Mouse (Mus musculus) heart, embryonic 11.5 days (tissue): Measurements from ENCODE around the gene Slc22a17. TPM values are rescaled to one million over a fixed set of nuclear protein-coding genes. Genes with fewer than 3 reads are reported as not detected.

Source experiments
- ATAC-seq: fragments of 200-750 bp; cut with Nextera tagmentation; replicated peaks from 2 replicates; pipeline ENCODE4 v1.8.0; 2017; ENCODE audit warnings: moderate library complexity; ENCODE audit not compliant: insufficient number of reproducible peaks, low FRiP score, low TSS enrichment
- H3K27ac ChIP-seq: fragments of 300-500 bp; sonication (generic); 2 replicates; pipeline ENCODE4 v1.5.1; 2014; ENCODE audit warnings: mild to moderate bottlenecking, low read depth, low read length
- H3K27me3 ChIP-seq: fragments of 300-500 bp; sonication (generic); 2 replicates; pipeline ENCODE4 v1.6.1; 2014; ENCODE audit warnings: mild to moderate bottlenecking, low read length, mixed read lengths; ENCODE audit not compliant: control insufficient read depth, insufficient read depth
- H3K36me3 ChIP-seq: fragments of 300-500 bp; sonication (generic); 2 replicates; pipeline ENCODE4 v1.6.1; 2014; ENCODE audit warnings: mild to moderate bottlenecking, low read length, moderate library complexity, mixed read lengths; ENCODE audit not compliant: control insufficient read depth, insufficient read depth
- H3K4me1 ChIP-seq: fragments of 300-500 bp; sonication (generic); 2 replicates; pipeline ENCODE4 v1.6.1; 2014; ENCODE audit warnings: low read length; ENCODE audit not compliant: control insufficient read depth, insufficient read depth
- H3K4me2 ChIP-seq: fragments of 300-500 bp; sonication (generic); 2 replicates; pipeline ENCODE4 v1.6.1; 2014; ENCODE audit warnings: mild to moderate bottlenecking, moderate library complexity
- H3K4me3 ChIP-seq: fragments of 300-500 bp; sonication (generic); 2 replicates; pipeline ENCODE4 v1.5.1; 2014; ENCODE audit warnings: low read depth, low read length
- H3K9ac ChIP-seq: fragments of 300-500 bp; sonication (generic); 2 replicates; pipeline ENCODE4 v1.6.1; 2014; ENCODE audit warnings: mild to moderate bottlenecking, low read depth, low read length, moderate library complexity
- H3K9me3 ChIP-seq: fragments of 300-500 bp; sonication (generic); replicated peaks from 2 replicates; pipeline ENCODE4 v1.6.1; 2016; ENCODE audit warnings: low read length; ENCODE audit not compliant: control insufficient read depth
- WGBS: fragments of 180-500 bp; shearing (Covaris S2); extraction: QIAGEN DNeasy Blood & Tissue Kit; methylation state at CpG from one replicate; pipeline ENCODE4 v1.1.7; 2014; ENCODE audit not compliant: insufficient replicate concordance; 5-methylcytosine and 5-hydroxymethylcytosine counted together
- polyA plus RNA-seq: library from polyadenylated mRNA; unstranded; fragments of >200 nt; fragmentation: Nextera tagmentation; extraction: Ambion mirVana; gene quantifications from 2 replicates; pipeline ENCODE4 v1.2.1, GENCODE M21; 2014

Gene Slc22a17
- polyA plus RNA-seq, 1 experiment from 2014 or later, result 26.0 TPM

DNA sequence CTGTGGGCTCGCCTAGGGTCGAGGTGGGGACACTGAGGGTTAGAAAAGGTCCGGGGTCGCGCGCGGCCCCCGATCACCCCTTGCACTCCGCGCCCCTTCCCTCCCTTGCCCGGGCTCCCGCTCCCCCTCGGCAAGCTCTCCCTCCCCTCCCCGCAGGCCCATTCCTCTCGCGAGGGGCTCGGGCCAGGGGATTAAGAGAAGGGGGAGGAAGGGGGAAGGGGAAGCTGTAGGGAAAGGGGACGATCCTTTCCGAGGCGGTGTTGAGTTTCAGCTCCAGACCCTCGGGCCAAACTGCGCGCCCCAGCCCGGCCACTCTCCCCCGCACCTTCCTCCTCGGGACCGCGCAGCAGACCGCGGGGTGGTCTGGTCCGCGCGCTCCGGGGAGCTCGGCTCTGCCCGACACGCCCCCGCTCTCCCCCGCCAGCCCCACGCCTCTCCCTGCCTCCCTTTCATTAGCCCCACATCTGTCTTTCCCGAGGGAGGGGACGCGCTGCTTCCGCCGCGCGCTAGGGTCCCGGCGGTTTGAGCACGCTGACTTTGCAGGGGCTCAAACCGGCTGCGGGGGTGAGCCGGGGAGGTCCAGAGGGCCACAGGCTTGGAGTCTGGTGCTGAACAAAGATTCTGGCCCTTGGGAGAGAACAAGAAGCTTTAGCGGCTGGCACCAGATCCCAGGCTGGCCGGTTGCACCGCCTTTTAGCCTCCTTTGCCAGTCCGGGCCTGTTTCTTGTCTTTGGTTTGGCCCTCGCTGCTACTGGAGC lies 13.6 kb upstream of the Slc22a17 start:
- Histone ChIP-seq H3K4me3 (peak overlapping the region; percentile 43), H3K9me3 (no peaks in the 10 kb centered on the region; the same call in 1 of the 2 replicates), H3K36me3 (no peaks in the 10 kb centered on the region; the same call in 1 of the 2 replicates), H3K4me2 (peak overlapping the region; percentile 94), H3K27ac (peak overlapping the region; percentile 64), H3K4me1 (peaks cover 24% of the 10 kb centered on the region), H3K27me3 (peaks cover 23% of the 10 kb centered on the region), H3K9ac (peak overlapping the region; percentile 66)
- ATAC-seq, result peak; percentile 50; the same call in 1 of the 2 replicates
- 2% methylated on average over 45 of the region's 58 CpGs for WGBS

DNA sequence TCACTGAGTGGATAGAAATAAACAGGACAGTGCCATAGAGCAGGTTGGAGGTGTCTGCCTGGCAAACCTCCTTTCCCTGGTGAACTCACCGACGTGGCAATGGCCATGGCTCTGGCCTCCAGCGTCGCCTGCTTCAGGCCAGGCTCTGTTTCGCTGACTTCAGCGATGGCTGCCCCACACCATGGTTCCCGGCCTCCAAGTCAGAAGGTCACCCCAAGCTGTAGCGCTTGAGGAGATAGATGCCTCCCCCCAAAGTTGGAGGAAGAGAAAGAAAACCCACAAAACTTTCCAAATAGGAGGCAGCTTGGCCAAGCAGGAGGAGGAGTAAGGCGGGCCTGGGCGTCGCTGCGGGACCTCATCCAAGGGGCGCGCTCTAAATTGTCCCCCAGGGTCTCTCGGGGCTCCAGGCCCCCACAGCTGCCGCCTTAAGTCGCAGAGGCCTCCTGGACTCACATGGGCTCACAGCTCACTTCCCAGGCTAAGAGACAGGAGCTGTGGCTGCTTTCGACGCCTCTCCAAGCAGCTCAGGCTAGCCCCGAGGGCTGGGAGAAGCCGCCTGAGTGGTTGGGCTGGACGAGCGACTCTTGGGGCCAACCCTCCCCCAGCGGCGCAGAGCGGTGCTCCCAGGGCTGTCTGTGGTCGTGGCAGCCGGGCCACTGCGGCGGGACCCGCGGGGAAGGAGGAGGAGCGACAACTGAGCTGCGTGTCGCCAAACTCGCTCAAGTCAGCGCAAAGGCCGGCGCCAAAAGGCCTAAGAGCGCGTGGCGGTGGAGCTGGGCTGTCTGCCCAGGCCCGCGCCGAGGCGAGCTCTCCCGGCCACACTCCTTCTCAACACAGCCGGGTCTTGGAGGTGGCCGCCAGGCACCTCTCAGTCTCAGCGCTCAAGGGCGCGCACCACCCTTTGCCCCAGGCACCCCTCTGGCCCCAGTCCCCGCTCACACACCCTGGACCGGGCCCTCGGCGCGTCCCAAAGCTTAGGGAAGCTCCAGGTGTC lies 12.7 kb upstream of the Slc22a17 start, which contains the start of gene Efs:
Gene Efs (minus strand): TSS at position 778 of the 994 bp plus-strand sequence.
- Histone ChIP-seq H3K9ac (peak within 1 kb of the TSS; percentile 66), H3K4me3 (peak within 1 kb of the TSS; percentile 43), H3K4me1 (peaks cover 24% of the 10 kb centered on the region), H3K4me2 (peak within 1 kb of the TSS; percentile 94), H3K9me3 (peaks cover 8% of the 10 kb centered on the region), H3K27me3 (peaks cover 23% of the 10 kb centered on the region), H3K27ac (peak within 1 kb of the TSS; percentile 64), H3K36me3 (peaks cover 4% of the 10 kb centered on the region)
- peak; percentile 50 for ATAC-seq
- WGBS, result 3% methylated on average over 56 of the region's 57 CpGs

DNA sequence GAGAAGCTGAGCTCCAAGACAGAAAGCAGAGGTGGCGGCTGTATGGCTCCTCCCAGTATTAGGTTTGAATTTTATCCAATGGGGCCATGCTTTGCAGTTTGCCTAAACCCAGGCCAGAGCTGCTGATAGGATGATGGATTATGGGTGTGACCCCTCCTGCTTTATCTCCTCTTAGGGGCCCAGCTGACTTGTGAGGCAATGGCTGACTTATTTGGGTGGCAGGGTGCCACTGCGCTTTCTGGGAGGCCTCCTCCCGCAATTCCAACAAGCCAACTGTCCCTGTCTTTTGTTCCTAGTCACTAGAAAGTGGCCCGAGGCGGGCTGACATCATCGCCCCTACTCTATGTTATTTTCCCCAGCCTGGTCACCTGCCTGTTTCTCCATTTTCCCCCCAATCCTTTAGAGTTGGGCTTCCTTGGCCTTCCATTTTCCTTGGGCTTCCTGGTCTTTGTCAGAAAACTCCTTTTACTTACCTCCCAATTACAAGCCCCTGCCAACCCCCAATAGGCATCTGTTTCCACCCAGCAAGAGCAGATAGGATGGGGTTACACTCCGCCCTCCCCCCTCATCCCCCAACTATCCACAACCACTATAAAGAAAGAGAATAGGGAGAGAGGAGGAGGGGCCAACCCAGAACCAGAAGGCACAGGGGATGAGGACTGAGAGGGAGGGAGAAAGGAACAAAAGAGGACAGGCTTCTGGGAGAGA lies 11.9 kb upstream of the Slc22a17 start:
- peaks cover 23% of the 10 kb centered on the region for H3K27me3 ChIP-seq
- peak overlapping the region; percentile 64 for H3K27ac ChIP-seq
- H3K4me3 ChIP-seq, result peak overlapping the region; percentile 43
- H3K4me2 ChIP-seq, result peak overlapping the region; percentile 94
- peak overlapping the region; percentile 66 for H3K9ac ChIP-seq
- peaks cover 24% of the 10 kb centered on the region for H3K4me1 ChIP-seq
- 14% methylated on average over 7 of the region's 7 CpGs for WGBS
- peaks cover 8% of the 10 kb centered on the region for H3K9me3 ChIP-seq
- peak; percentile 75; the same call in 1 of the 2 replicates for ATAC-seq
- peaks cover 5% of the 10 kb centered on the region for H3K36me3 ChIP-seq

DNA sequence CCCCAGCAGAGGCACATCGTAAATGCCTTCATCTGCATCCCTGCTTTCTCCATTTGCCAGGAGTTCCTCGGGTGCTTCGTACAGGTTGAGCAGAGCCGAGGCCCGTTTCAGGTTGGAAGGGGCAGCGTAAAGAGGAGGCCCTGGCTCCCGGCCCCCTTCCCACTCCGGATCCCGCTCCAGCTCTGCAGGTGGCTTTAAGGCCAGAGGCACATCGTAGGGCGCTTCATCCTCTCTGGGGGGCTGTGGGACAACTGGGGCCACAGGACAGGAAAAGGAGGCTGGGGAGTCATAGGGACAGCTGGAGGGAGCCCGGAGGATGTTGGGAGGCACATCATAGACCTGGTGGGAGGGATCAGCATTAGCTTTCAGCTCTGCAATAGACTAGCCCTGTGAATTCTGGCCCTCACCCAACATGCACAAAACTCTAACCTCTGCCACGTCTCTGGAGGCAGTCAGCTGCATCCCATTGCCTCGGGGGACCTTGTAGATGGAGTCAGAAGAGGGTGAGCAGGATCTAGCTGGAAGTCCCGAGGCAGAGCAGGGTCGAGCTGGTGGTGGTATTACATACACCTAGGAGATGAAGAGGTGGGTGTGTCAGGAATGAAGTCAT lies 7.2 kb upstream of the Slc22a17 start:
- H3K9me3 ChIP-seq, result peaks cover 8% of the 10 kb centered on the region
- 90% methylated on average over 16 of the region's 16 CpGs for WGBS
- peaks cover 15% of the 10 kb centered on the region for H3K4me1 ChIP-seq
- H3K9ac ChIP-seq, result no peak overlapping the region
- peaks cover 11% of the 10 kb centered on the region for H3K36me3 ChIP-seq
- no peak overlapping the region for H3K4me2 ChIP-seq
- H3K4me3 ChIP-seq, result no peak overlapping the region
- no peak for ATAC-seq
- H3K27ac ChIP-seq, result no peak overlapping the region
- peaks cover 3% of the 10 kb centered on the region; the same call in 1 of the 2 replicates for H3K27me3 ChIP-seq

DNA sequence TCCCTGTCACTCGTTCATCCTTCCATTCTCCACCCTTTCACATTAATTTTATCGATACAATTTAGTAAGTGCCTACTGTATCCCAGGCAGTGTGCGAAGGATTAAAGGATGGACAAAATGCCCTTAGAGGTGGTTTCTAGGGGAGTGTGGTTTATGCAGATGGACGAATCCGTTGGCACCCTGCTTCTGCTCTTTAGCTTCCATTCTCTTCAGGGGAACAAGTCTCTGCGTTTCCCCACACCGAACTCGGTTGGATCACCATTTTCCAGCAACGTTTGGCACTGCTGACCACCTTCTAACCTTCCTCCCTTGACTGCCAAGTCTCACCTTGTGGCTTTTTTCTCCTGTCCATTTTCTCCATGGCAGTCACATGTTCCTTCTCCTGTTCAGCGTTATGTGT lies 411 bp upstream of the Slc22a17 start:
- WGBS, result 18% methylated on average over 10 of the region's 10 CpGs
- Histone ChIP-seq H3K27ac (no peak overlapping the region), H3K36me3 (no peaks in the 10 kb centered on the region; the same call in 1 of the 2 replicates), H3K4me1 (peaks cover 13% of the 10 kb centered on the region), H3K9me3 (no peaks in the 10 kb centered on the region), H3K27me3 (no peaks in the 10 kb centered on the region), H3K4me3 (peak overlapping the region; percentile 72), H3K4me2 (peak overlapping the region; percentile 95), H3K9ac (peak overlapping the region; percentile 82; the same call in 1 of the 2 replicates)
- no peak for ATAC-seq

DNA sequence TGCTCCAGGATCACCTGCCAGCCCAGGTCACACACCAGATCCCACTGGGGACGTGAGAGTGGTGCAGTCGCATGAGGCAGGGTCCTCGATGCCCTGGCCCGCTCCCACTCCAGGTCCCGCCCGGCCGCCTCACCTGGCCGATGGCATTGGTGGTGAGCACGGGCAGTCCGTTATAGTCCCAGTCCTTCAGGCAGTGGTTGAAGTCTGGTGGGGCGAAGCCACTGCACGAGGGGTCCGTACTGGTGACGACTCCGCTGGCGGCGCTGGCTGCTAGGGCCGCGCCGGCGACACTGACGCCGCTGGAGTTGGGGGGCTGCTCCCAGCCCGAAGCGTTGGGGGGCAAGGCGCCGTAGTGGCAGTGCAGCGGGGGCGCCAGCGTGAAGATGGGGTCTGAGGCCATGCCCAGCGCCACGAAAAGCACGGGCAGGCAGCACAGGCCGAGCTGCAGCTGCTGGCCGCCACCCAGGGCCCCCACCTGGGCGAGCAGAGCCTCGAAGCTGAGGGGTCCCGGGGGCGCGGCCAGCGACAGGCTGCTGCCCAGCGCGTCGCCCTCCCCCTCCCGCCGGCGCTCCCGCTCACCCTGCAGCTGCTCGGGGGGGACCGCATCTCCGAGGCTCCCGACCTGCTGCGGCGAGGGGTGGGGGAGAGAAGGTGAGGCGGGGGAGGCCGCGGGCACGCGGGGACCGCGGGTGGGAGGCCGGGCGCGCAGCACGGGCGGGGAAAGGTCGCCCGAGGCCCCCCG lies 652 bp downstream of the Slc22a17 start:
- Histone ChIP-seq H3K9ac (peak overlapping the region; percentile 82), H3K4me2 (peak overlapping the region; percentile 95), H3K27me3 (0 out of 2 replicates have a peak, but pooled peaks cover 2% of the 10 kb centered on the region), H3K27ac (no peak overlapping the region), H3K4me1 (peaks cover 13% of the 10 kb centered on the region), H3K9me3 (no peaks in the 10 kb centered on the region), H3K4me3 (peak overlapping the region; percentile 72), H3K36me3 (peaks cover 7% of the 10 kb centered on the region)
- 3% methylated on average over 50 of the region's 69 CpGs for WGBS
- ATAC-seq, result peak; percentile 39

DNA sequence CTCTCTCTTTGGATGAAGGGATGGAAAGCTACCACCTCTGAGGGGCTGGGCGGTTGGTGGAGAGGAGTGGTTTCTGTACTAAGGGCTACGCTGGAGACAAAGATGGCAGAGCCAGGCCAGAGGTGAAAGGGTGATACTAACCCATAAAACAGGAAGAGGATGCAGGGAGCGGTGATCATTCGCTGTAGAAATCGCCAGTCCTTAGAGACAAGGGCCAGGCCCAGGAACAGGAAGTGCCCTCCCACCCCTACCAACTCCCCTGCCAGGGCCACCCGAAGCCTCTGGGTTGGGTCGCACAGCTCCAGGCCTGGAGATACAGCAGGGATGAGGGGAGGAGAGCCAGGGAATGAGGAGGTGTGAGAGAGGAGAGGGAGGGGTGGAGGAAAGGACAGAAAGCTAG lies 4.2 kb downstream of the Slc22a17 start:
- 73% methylated on average over 7 of the region's 7 CpGs for WGBS
- Histone ChIP-seq H3K4me1 (peaks cover 16% of the 10 kb centered on the region), H3K27me3 (peaks cover 2% of the 10 kb centered on the region; the same call in 1 of the 2 replicates), H3K36me3 (peaks cover 12% of the 10 kb centered on the region), H3K9ac (no peak overlapping the region), H3K27ac (no peak overlapping the region), H3K4me2 (no peak overlapping the region), H3K9me3 (no peaks in the 10 kb centered on the region), H3K4me3 (no peak overlapping the region)
- no peak for ATAC-seq
